Mouse (Mus musculus) inflammation-experienced regulatory T-cells (primary cell): ENCODE measurements around the gene Gm21317. TPM values are rescaled to one million over a fixed set of nuclear protein-coding genes. Genes with fewer than 3 reads are reported as not detected.

Experiments
- polyA plus RNA-seq, 2 experiments: library from polyadenylated mRNA; unstranded; fragments of 100-300 nt; shearing (Covaris generic); gene quantifications; one replicate each; pipeline ENCODE4 v1.2.1; 2017

Gm21317 gene
- not detected for polyA plus RNA-seq

GRCm38 (mm10) chrY:82224927-82225326, at the start of gene Gm21317:
Gene Gm21317, plus strand, starts transcription at chrY:82225227.

